Mouse (Mus musculus): ENCODE measurements around the gene Mtpn.

Gene Mtpn

DNA sequence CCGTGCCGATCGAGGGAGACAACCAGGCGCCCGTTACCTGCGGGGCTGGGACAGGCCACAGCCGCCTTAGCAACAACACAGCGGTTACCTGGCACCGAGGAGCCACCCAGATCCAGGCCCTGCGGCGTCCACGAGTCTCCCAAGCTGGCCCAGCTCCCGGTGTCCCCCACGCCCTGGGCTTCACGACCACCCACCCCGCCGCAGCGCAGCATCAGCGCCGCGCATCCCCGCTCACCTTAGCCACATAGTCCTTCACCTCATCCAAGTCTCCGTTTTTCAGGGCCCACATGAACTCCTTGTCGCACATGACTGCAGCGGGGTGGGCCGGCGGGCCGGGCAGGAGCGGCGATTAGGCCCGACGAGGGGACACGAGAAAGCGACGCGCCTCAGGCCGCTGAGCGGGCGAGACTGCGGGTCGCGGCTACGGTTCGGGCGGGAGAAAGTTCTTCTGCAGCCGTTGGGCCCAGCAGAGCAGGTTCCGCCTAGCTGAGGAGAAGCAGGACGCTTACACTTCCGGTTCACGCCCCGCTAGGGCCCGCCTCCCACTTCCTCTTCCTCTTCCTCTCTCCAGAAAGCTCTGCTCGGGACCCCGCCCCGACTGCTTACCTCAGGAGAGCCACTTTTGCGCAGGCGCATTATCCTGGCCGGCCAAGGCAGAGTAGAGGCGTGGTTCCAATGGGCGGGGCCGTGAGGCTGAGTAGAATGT lies at the start of gene Mtpn:
TSS of gene Mtpn (minus strand) at position 585 of the 706 bp plus-strand sequence.
- peak; percentile 98 for DNase-seq

DNA sequence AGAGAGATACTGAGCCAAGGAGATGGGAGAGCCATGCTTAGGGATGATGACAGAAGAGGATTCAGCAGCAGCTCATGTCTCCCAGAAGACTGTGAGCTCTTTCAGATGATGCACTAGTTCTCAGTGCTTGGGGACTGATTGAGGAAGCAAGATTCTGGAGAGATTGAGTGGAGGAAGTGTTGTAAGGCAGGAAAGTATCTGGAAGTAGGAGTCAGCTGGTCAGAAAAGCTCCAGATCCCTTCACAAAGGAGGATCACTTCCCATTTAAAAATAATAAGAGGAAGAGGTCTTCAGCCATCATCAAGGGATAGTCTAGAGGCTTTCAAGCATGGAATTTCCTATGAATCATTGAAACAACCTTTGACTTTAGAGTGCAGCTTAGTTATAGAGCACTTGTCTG lies 29.0 kb upstream of the Mtpn start:
- DNase-seq, result no peak

- DNase-seq, result no peak
Observed at GRCm38 (mm10) chr6:35567755-35568154, 28.1 kb upstream of the Mtpn start.

- no peak for DNase-seq
Observed at GRCm38 (mm10) chr6:35559950-35560349, 20.3 kb upstream of the Mtpn start.

GRCm38 (mm10) chr6:35544352-35544751 lies 4.7 kb upstream of the Mtpn start:
- no peak for DNase-seq

- DNase-seq, result no peak
Observed at GRCm38 (mm10) chr6:35542656-35543400, 3.1 kb upstream of the Mtpn start.

GRCm38 (mm10) chr6:35540377-35540776 lies 689 bp upstream of the Mtpn start:
- DNase-seq, result peak; percentile 4

- peak; percentile 4 for DNase-seq
Observed at GRCm38 (mm10) chr6:35538757-35539303, 858 bp downstream of the Mtpn start.

DNA sequence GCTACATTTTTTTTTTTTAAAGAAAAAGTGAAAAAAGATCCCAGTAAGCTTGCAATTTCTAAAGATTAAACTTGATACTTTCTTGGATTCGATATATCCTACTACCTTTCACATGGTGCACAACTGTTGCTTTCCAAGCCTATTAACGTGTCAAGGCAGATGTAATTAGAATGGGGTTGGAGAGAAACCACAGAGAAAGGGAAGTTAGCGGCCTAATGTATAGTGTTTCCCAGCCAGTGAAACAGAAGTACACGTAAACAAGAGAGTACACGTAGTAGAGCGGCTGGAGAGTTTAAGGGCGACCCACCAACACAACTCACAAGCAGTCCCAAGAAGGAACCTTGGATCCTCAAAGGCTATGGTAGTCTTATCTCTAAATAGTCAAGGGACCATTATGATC lies 3.7 kb downstream of the Mtpn start:
- DNase-seq, result no peak

GRCm38 (mm10) chr6:35513362-35513761 lies 26.3 kb downstream of the Mtpn start:
- no peak for DNase-seq

GRCm38 (mm10) chr6:35504781-35505180 lies 34.9 kb downstream of the Mtpn start:
- no peak for DNase-seq

DNA sequence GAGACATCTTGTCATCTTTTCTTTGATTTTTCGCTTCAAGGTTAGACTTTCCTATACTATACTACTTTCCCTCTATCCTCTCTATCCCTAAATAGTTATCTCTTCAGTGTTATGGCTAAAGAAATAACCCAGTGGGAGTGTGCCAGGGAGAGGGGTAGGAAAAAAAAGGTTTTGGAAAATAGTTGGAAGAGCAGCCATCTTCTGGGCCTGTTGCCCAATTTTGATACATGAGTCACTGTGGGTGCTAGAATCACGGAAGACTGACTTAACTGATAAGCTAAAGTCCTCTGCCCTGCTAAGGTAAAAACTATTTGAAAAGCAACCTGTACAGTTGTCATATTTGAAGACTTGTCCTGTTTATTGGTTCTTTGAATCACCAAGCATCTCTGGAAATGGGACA lies 36.8 kb downstream of the Mtpn start:
- DNase-seq, result no peak

- DNase-seq, result no peak
Observed at GRCm38 (mm10) chr6:35499978-35500667, 39.6 kb downstream of the Mtpn start.

DNA sequence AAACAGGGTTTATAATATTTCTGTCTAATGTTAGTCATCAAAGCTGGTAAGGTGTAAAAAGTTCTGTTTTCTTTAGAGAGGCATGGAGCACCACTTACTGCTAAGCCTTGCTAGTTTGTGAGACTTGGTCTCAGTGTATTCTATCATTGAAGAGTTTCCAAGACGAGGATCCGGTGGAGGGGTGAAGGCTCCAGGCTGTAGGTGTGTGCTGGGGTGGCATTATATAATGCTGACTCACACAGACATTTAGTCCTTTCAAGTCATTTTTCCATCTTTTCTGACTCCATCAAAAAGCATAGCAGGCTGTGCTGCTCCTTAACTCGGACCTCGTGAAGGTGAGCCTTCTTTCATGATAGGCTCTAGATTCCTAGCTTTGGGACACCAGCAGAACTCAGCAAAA lies 42.3 kb downstream of the Mtpn start:
- DNase-seq, result no peak

- DNase-seq, result no peak
Observed at GRCm38 (mm10) chr6:35493851-35494250, 45.8 kb downstream of the Mtpn start.

DNA sequence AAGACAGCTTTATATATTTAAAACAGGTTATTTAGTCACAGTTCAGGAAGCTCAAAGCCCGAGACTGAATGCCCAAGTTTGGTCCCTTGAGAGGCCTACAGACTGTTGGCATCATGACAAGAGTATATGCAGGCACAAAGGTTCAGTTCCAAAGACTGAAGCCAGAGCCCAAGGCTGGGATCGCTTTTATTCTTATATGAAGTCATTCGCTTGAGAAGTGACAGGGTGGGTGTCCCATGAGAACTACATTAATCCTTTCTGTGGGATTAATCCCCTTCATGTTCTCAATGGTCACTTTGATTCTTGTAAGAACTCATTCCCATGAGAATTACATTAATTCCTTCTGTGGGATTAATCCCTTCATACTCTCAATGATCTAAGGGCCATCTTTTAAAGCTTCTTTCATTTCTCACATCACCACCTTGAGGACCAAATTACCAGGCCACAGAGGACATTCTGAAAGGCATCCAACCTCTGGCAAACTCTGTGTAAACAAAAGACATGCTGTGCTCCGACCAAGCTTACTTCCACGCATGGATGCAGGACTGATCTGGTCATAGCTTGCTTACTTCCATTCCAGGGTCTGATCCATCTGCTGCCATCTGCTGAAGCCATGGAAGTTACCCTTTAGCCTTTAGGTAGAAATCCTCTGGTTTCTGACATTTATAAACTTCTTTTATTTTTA lies 59.9 kb downstream of the Mtpn start:
- no peak for DNase-seq

DNA sequence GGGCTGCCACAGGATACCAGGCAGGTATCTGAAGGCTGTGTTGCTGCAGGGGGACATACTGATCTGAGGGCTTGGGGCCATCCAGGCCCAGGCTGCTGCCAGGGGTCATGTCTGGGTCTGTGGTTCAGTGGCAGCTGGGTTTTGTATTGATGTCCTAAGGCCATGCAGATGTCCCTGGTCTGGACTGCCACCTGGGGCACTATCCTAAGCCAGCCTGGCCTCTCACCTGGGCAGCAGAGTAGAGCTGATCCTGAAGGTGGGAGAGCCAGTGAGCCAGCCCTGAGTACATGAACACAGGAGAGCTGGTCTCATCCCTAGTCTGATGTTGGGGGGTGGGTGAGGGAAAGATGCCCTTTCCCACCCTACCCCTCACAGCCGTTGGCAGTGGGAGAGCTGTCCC lies 62.9 kb downstream of the Mtpn start:
- no peak for DNase-seq

DNA sequence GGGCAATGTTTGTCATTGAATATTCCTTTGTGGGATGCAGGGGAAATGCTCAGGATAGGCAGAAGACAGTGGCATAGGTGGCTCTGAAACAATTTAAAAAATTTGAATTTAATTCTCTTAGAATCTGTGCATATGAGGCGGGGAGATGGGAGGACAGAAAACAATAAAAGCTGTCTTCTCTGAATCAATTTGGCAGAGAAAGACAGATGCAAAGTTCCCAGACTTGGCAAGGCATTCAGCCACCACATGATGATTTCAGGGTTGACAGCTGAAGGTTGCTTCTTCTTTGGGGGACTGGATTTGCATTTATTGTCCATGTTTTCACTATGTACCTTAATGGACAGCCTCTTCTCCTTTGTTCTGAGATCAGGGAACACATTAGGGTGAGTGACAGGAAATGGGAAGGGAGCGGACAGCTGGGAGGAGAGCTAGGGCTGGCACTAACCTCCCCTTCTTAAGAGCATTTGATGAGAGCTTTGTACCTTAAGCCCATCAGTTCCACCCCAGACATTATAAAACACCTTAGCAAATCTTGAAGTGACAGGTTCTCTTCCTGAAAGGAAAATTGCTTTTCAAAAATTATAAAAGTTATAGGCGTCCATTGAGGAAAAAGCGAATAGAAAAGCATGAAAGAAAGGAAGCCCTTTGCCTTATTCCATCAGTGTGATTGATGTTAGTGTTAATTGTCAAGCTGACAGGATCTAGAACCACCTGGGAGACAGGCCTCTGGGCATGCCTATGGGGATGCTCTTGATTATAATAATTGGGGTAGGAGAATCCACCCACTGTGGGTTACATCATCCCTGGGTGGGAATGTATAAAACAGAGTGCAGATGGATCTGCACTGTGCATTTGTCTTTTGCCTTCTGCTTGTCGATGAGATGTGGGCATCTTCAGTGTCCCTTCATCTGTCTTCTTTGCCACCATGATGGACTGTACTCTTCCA lies 76.0 kb downstream of the Mtpn start:
- DNase-seq, result no peak

- DNase-seq, result no peak
Observed at GRCm38 (mm10) chr6:35462484-35462883, 77.2 kb downstream of the Mtpn start.

Data from cerebellum, adult 11-12 months (tissue).